Mouse (Mus musculus): ENCODE measurements around the gene Camp.

DNA sequence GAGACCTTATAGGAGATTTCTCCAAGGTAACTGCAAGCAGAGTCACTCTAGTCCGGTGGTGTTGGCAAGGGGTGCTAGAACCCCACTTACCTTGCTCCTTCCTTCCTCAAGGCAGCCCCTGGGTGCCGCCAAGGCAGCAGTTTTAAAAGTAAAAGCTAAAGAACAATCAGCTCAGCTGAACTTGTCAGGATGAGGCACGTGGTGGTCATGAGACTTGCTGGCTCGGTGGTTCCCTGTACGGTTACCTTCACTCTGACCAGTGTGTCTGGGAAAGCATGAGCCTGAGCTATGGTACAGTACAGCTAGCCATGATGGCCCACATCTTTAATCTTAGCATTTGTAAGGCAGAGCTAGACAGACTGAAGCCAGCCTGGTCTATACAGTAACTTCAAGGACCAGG lies 37.9 kb upstream of the Camp start:
- no peak for TF ChIP-seq GATA1 (IDR thresholded peaks at IDR 0.05; ENCODE audit: low read length)
- no peak for TF ChIP-seq TAL1 (IDR thresholded peaks at IDR 0.05; ENCODE audit: low read length)
